Mouse (Mus musculus): ENCODE measurements around the gene Dnmt3c. TPM values are rescaled to one million over a fixed set of nuclear protein-coding genes. Genes with fewer than 3 reads are reported as not detected.

The Dnmt3c gene
- polyA plus RNA-seq, 1 experiment: not detected

DNA sequence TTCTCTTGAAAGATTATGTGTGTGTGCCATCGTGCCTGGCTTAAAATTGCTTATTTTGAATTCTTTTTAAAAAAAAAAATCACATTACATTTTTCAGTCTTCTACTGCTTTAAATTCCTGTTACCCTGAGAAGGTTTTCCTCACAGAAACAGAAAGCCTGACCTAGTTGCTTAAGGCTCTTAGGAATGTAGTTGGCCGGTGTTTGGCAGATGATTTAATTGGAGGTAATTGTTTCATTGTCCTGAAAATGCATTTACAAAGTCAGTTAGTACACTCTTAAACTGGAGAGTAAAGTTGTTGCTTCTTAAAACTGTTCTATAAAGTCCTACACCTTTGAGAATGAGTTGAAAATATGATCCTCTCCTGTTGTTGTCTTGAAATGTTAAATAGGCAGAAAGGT lies 72.4 kb downstream of the Dnmt3c start:
- Histone ChIP-seq H3K79me2 (ENCODE audit: control insufficient read depth, insufficient read depth) (no peaks in the 10 kb centered on the region), H3K4me3 (no peak overlapping the region), H3K4me2 (ENCODE audit: low read depth) (no peak overlapping the region), H3K27me3 (ENCODE audit: control insufficient read depth, insufficient read depth, insufficient read length) (no peaks in the 10 kb centered on the region), H3K36me3 (ENCODE audit: control insufficient read depth, insufficient read depth) (peaks cover 61% of the 10 kb centered on the region), H3ac (ENCODE audit: control insufficient read depth, insufficient read length) (no peak overlapping the region)
- TF ChIP-seq USF1 (IDR thresholded peaks at IDR 0.05; ENCODE audit: low read depth) (no peak), SRF (IDR thresholded peaks at IDR 0.05; ENCODE audit: control insufficient read depth, insufficient read length, low read depth) (no peak), CEBPB (IDR thresholded peaks at IDR 0.05; ENCODE audit: insufficient read depth, poor library complexity, severe bottlenecking) (no peak), MYOD1 (IDR thresholded peaks at IDR 0.05; ENCODE audit: control insufficient read depth in 1 of 3, insufficient read length in 2 of 3, low read depth in 2 of 3) (no peak), E2F4 (IDR thresholded peaks at IDR 0.05; ENCODE audit: insufficient read depth) (no peak), MYOG (IDR thresholded peaks at IDR 0.05; ENCODE audit: control insufficient read depth in 1 of 3, insufficient read depth in 1 of 3, insufficient read length in 2 of 3, low read depth in 2 of 3) (no peak)

DNA sequence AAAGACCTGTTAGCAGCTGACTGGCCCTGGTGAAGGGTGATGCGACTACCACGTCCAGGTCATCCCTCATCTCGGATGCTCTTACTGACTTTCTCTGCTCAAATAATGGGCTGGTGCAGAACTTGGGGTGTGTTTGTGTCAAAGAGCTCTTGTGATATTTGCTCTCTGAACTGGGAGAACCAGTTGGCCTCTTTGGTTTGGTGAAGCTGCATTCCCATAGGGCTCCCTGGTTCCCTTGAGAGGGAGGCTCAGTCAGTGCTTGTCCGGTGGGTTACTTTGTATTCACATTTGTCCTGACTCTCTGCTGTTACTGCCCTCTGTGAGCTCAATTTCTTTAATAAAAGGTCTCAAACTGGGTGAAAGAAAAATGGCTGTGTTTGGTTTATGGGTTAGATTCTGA lies 76.5 kb downstream of the Dnmt3c start:
- peaks cover 38% of the 10 kb centered on the region for H3K36me3 ChIP-seq (ENCODE audit: control insufficient read depth, insufficient read depth)
- H3K27me3 ChIP-seq (ENCODE audit: control insufficient read depth, insufficient read depth, insufficient read length): no peaks in the 10 kb centered on the region

DNA sequence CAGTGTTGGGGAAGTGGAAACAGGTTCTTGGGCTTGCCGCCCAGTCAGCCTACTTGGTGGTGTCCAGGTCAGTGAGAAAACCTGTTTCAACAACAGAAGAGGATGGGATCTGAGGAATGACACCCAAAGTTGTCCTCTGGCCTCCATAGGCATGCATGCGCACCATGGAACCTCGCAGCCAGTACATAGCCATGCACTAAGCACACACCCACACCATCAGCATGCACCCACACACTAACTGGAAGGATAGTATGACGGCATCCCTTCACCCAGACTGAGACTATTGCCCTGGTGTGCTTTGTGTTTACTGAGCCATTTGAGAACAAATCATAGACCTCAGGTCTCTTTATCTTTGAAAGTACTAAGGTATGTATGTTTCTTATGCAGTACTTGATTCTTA lies 79.0 kb downstream of the Dnmt3c start:
- H3ac ChIP-seq (ENCODE audit: control insufficient read depth, insufficient read length): no peak overlapping the region
- no peak overlapping the region for H3K4me3 ChIP-seq
- H3K79me2 ChIP-seq (ENCODE audit: control insufficient read depth, insufficient read depth): no peaks in the 10 kb centered on the region
- TF ChIP-seq POLR2AphosphoS2 (IDR thresholded peaks at IDR 0.05; ENCODE audit: insufficient read length, low read depth) (peak; percentile 65), POLR2A (IDR thresholded peaks at IDR 0.05; ENCODE audit: insufficient read length, low read depth) (peak; percentile 18), USF1 (IDR thresholded peaks at IDR 0.05; ENCODE audit: low read depth) (no peak), REST (IDR thresholded peaks at IDR 0.05; ENCODE audit: insufficient read depth, insufficient read length) (no peak)
- peaks cover 21% of the 10 kb centered on the region for H3K36me3 ChIP-seq (ENCODE audit: control insufficient read depth, insufficient read depth)
- no peak overlapping the region for H3K4me2 ChIP-seq (ENCODE audit: low read depth)
- no peaks in the 10 kb centered on the region for H3K27me3 ChIP-seq (ENCODE audit: control insufficient read depth, insufficient read depth, insufficient read length)

More for the DNA sequence above, 76.5 kb downstream of the Dnmt3c start:
- Histone ChIP-seq H3K79me2 (ENCODE audit: control insufficient read depth, insufficient read depth) (no peaks in the 10 kb centered on the region), H3K4me2 (ENCODE audit: low read depth) (no peak overlapping the region), H3K4me3 (no peak overlapping the region), H3ac (ENCODE audit: control insufficient read depth, insufficient read length) (no peak overlapping the region)
- TF ChIP-seq TCF3 (IDR thresholded peaks at IDR 0.05; ENCODE audit: insufficient read length, low read depth) (no peak), MYOD1 (IDR thresholded peaks at IDR 0.05; ENCODE audit: control insufficient read depth in 1 of 3, insufficient read length in 2 of 3, low read depth in 2 of 3) (no peak), POLR2A (IDR thresholded peaks at IDR 0.05; ENCODE audit: insufficient read length, low read depth) (no peak), REST (IDR thresholded peaks at IDR 0.05; ENCODE audit: insufficient read depth, insufficient read length) (no peak), E2F4 (IDR thresholded peaks at IDR 0.05; ENCODE audit: insufficient read depth) (no peak), POLR2AphosphoS2 (IDR thresholded peaks at IDR 0.05; ENCODE audit: insufficient read length, low read depth) (no peak), USF1 (IDR thresholded peaks at IDR 0.05; ENCODE audit: low read depth) (no peak), TCF12 (IDR thresholded peaks at IDR 0.05; ENCODE audit: insufficient read depth, poor library complexity, severe bottlenecking) (no peak), CEBPB (IDR thresholded peaks at IDR 0.05; ENCODE audit: insufficient read depth, poor library complexity, severe bottlenecking) (no peak), SRF (IDR thresholded peaks at IDR 0.05; ENCODE audit: control insufficient read depth, insufficient read length, low read depth) (no peak), MYOG (IDR thresholded peaks at IDR 0.05; ENCODE audit: control insufficient read depth in 1 of 3, insufficient read depth in 1 of 3, insufficient read length in 2 of 3, low read depth in 2 of 3) (no peak), MAX (IDR thresholded peaks at IDR 0.05; ENCODE audit: low read depth) (no peak)

DNA sequence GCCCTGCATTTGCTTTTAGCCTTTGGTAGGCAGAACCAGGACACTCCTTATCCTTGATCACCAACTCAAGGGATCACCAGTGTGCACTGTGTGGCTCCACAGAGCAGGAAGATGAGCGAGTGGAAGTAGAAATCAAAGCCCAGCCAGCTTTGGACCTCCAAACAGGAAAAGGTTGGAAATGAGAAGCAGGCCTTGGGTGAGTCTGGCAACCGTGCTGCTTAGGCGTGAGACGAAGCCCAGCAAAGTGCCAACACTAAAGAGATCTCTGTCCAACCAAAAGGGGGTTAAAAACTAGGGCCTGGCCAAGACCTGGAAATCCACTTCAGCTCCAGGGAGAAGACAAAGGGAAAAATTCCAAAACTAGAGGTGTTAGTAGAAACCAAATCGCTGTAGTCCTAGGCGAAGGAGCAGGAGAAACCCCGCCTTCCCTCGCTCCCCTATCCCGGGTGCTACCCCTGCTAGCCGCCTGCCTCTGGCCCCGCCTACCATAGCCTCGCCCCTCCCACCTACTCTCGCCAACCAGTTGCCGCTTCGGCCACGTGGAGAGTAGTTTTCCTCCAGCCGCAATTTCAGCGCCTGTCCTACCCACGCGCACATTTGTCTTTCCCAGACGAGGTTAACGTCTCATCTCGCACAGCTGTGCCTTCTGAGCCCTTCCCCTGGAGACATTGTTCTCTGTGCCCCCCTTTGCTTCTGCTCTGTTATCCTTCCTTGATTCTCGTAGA lies 82.3 kb downstream of the Dnmt3c start:
- Histone ChIP-seq H3K4me3 (no peak overlapping the region), H3K27me3 (ENCODE audit: control insufficient read depth, insufficient read depth, insufficient read length) (no peaks in the 10 kb centered on the region), H3K4me2 (ENCODE audit: low read depth) (peak overlapping the region; percentile 24), H3K36me3 (ENCODE audit: control insufficient read depth, insufficient read depth) (peaks cover 6% of the 10 kb centered on the region), H3ac (ENCODE audit: control insufficient read depth, insufficient read length) (no peak overlapping the region), H3K79me2 (ENCODE audit: control insufficient read depth, insufficient read depth) (no peaks in the 10 kb centered on the region)
- TF ChIP-seq TCF12 (IDR thresholded peaks at IDR 0.05; ENCODE audit: insufficient read depth, poor library complexity, severe bottlenecking): no peak
- no peak for TF ChIP-seq CEBPB (IDR thresholded peaks at IDR 0.05; ENCODE audit: insufficient read depth, poor library complexity, severe bottlenecking)
- TF ChIP-seq REST (IDR thresholded peaks at IDR 0.05; ENCODE audit: insufficient read depth, insufficient read length): no peak
- TF ChIP-seq SRF (IDR thresholded peaks at IDR 0.05; ENCODE audit: control insufficient read depth, insufficient read length, low read depth): no peak
- peak in 2 of 3 experiments; percentile 64 to 79 for TF ChIP-seq MYOD1 (IDR thresholded peaks at IDR 0.05; ENCODE audit: control insufficient read depth in 1 of 3, insufficient read length in 2 of 3, low read depth in 2 of 3)
- no peak for TF ChIP-seq MAX (IDR thresholded peaks at IDR 0.05; ENCODE audit: low read depth)
- peak in 2 of 3 experiments; percentile 51 to 78 for TF ChIP-seq MYOG (IDR thresholded peaks at IDR 0.05; ENCODE audit: control insufficient read depth in 1 of 3, insufficient read depth in 1 of 3, insufficient read length in 2 of 3, low read depth in 2 of 3)
- TF ChIP-seq POLR2A (IDR thresholded peaks at IDR 0.05; ENCODE audit: insufficient read length, low read depth): no peak
- TF ChIP-seq TCF3 (IDR thresholded peaks at IDR 0.05; ENCODE audit: insufficient read length, low read depth): no peak
- TF ChIP-seq POLR2AphosphoS2 (IDR thresholded peaks at IDR 0.05; ENCODE audit: insufficient read length, low read depth): peak; percentile 21
- no peak for TF ChIP-seq USF1 (IDR thresholded peaks at IDR 0.05; ENCODE audit: low read depth)
- no peak for TF ChIP-seq E2F4 (IDR thresholded peaks at IDR 0.05; ENCODE audit: insufficient read depth)

Other genes with a start within 250 kb of the Dnmt3c start
- gene 4930404H24Rik, start 203.9 kb upstream of the Dnmt3c start, polyA plus RNA-seq (2012; fragmentation: generic; extraction: Trizol): not detected
- gene Nol4l, start 166.7 kb upstream of the Dnmt3c start, polyA plus RNA-seq (2012; fragmentation: generic; extraction: Trizol): 0.44 TPM
- gene Commd7, start 63.9 kb upstream of the Dnmt3c start, polyA plus RNA-seq (2012; fragmentation: generic; extraction: Trizol): 22.3 TPM
- gene Dnmt3b, start 47.2 kb upstream of the Dnmt3c start, polyA plus RNA-seq (2012; fragmentation: generic; extraction: Trizol): 0.62 TPM
- gene Mapre1, start 44.6 kb downstream of the Dnmt3c start, polyA plus RNA-seq (2012; fragmentation: generic; extraction: Trizol): 60.5 TPM
- 0.04 TPM for gene Efcab8, start 83.3 kb downstream of the Dnmt3c start, polyA plus RNA-seq (2012; fragmentation: generic; extraction: Trizol)
- gene Sun5, start 174.4 kb downstream of the Dnmt3c start, polyA plus RNA-seq (2012; fragmentation: generic; extraction: Trizol): not detected
- gene Bpifb2, start 178.4 kb downstream of the Dnmt3c start, polyA plus RNA-seq (2012; fragmentation: generic; extraction: Trizol): not detected
- gene Bpifb6, start 203.7 kb downstream of the Dnmt3c start, polyA plus RNA-seq (2012; fragmentation: generic; extraction: Trizol): not detected
- not detected for gene Bpifb3, start 221.6 kb downstream of the Dnmt3c start, polyA plus RNA-seq (2012; fragmentation: generic; extraction: Trizol)
- gene Bpifb4, start 241.6 kb downstream of the Dnmt3c start, polyA plus RNA-seq (2012; fragmentation: generic; extraction: Trizol): not detected

All from myocyte (in vitro differentiated cells).